Mouse (Mus musculus): ENCODE results near the gene Lamb3. TPM values are rescaled to one million over a fixed set of nuclear protein-coding genes. Genes with fewer than 3 reads are reported as not detected.

The Lamb3 gene
- 0.64 TPM for polyA plus RNA-seq (2014; fragmentation: Illumina TruSeq; extraction: RNeasy Lipid Tissue Mini Kit (QIAGEN cat#74804); ENCODE audit: low read depth, low replicate concordance)

DNA sequence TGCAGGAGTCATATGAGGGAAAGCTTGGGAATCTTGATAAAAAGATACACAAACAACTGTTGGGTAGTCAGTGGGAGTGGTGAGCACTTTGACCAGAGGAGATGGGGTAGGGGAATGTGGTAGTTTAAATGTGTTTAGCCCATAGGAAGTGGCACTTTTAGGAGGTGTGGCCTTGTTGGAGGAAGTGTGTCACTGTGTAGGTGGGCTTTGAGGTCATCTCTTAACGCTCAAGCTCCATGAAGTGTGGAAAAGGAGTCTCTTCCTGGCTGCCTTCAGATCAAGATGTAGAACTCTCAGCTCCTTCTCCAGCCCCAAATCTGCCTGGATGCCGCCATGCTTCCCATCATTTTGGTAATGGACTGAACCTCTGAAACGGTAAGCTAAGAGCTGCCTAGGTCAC lies at the start of gene Lamb3:
TSS of gene Lamb3 (plus strand) at position 197 of the 400 bp plus-strand sequence.

DNA sequence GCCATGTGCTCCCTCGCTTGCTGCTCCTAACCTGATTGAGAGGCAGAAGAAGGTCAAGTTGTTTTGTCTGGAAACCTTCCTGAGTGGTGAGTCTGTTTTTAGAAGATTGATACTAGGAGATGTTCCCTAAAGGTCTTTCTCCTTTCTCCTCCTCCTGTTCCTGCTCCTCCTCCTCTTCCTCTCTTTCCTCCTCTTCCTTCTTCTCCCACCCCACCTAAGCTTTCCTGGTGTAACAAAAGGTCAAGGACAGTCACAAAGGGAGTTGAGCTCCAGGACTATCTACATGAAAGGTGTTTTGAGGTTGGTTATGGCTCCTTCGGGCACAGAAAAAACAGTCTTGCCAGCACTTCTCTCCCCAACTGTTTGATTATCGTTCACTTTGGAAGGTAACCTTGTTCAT lies 39.8 kb upstream of the Lamb3 start, which contains the start of gene A130010J15Rik:
TSS of gene A130010J15Rik (plus strand) at position 301 of the 400 bp plus-strand sequence.

GRCm38 (mm10) chr1:193201383-193201778 lies 6.1 kb upstream of the Lamb3 start, which contains the start of gene Traf3ip3:
TSS of gene Traf3ip3 (minus strand) at chr1:193201703.

GRCm38 (mm10) chr1:193263955-193264598 lies 56.6 kb downstream of the Lamb3 start, which contains the start of gene Hsd11b1:
TSS of gene Hsd11b1 (minus strand) at chr1:193264075.

DNA sequence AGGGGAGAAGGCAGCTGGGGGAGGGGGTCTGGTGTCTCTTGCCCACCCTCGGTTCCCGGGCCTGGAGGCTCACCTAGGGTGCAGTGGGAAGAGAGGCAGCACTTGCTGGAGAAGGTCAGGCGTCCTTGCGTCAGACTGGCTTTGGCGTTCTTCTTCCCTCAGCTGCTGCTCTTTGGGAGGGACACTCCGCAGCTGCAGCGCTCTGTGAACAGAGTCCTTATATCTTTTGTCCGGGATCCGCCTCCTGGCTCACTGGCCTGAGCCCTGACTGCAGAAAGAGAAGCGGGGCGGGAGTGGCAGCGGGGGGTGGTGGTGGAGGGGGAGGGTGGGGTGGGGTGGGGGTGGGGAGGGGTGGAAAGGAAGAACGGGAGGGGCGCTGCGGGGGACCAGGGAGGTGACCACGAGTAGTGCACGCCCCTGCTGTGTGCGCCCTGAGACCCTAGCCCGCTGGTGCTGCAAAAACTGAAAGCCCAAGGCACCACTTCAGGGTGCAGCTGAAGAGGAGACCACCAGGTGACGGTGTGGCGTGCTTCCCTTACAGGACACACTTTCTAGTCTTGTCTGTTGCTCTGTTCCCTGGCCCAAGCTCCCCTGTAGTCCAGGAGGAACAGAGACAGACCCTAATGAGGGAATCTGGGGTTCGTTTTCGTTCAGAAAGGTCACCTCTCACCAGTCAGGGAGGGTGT lies 65.6 kb downstream of the Lamb3 start, which contains the start of gene G0s2:
TSS of gene G0s2 (minus strand) at position 302 of the 686 bp plus-strand sequence.

DNA sequence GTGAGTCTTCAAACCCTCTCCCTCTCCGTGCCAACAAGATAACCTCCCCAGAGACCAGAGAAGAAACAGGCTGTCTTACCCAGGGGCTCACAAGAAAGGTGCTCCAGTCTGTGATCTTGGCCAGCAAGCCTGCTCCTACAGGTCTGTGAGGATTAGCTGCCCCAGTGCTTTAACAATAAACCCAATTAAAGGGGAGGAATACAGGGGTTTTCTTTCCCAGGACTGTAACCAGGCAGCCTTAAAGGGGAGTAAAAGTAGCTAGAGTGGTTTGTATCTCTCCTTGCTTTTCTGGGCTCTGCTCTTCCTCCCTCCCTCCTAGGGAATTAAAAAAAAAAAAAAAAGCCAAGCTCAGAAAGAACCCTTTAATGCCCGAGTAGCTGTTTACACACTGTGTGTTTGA lies 162.6 kb downstream of the Lamb3 start, which contains the start of gene Camk1g:
TSS of gene Camk1g (minus strand) at position 203 of the 400 bp plus-strand sequence.

Other genes with a start within 250 kb of the Lamb3 start
- gene Syt14, start 171.9 kb upstream of the Lamb3 start, polyA plus RNA-seq (2014; fragmentation: Illumina TruSeq; extraction: RNeasy Lipid Tissue Mini Kit (QIAGEN cat#74804); ENCODE audit: low read depth, low replicate concordance) = not detected
- gene Diexf, start 77.4 kb upstream of the Lamb3 start, polyA plus RNA-seq (2014; fragmentation: Illumina TruSeq; extraction: RNeasy Lipid Tissue Mini Kit (QIAGEN cat#74804); ENCODE audit: low read depth, low replicate concordance) = 7.0 TPM
- gene Irf6, start 54.6 kb upstream of the Lamb3 start, polyA plus RNA-seq (2014; fragmentation: Illumina TruSeq; extraction: RNeasy Lipid Tissue Mini Kit (QIAGEN cat#74804); ENCODE audit: low read depth, low replicate concordance) = 63.1 TPM
- 10.2 TPM for gene A130010J15Rik, start 39.7 kb upstream of the Lamb3 start, polyA plus RNA-seq (2014; fragmentation: Illumina TruSeq; extraction: RNeasy Lipid Tissue Mini Kit (QIAGEN cat#74804); ENCODE audit: low read depth, low replicate concordance)
- gene Traf3ip3, start 6.0 kb upstream of the Lamb3 start, polyA plus RNA-seq (2014; fragmentation: Illumina TruSeq; extraction: RNeasy Lipid Tissue Mini Kit (QIAGEN cat#74804); ENCODE audit: low read depth, low replicate concordance) = 1.0 TPM
- 1,112 TPM for gene Hsd11b1, start 56.4 kb downstream of the Lamb3 start, polyA plus RNA-seq (2014; fragmentation: Illumina TruSeq; extraction: RNeasy Lipid Tissue Mini Kit (QIAGEN cat#74804); ENCODE audit: low read depth, low replicate concordance)
- gene G0s2, start 65.5 kb downstream of the Lamb3 start, polyA plus RNA-seq (2014; fragmentation: Illumina TruSeq; extraction: RNeasy Lipid Tissue Mini Kit (QIAGEN cat#74804); ENCODE audit: low read depth, low replicate concordance) = 7.1 TPM
- gene Camk1g, start 162.6 kb downstream of the Lamb3 start, polyA plus RNA-seq (2014; fragmentation: Illumina TruSeq; extraction: RNeasy Lipid Tissue Mini Kit (QIAGEN cat#74804); ENCODE audit: low read depth, low replicate concordance) = not detected